Mouse (Mus musculus): Measurements from ENCODE around the gene Cox4i2.

- no peak for TF ChIP-seq CTCF (IDR thresholded peaks at IDR 0.05; ENCODE audit: low read depth, low read length)
- TF ChIP-seq EP300 (IDR thresholded peaks at IDR 0.05; ENCODE audit: insufficient read depth, low read depth, low read length), result no peak
Observed at GRCm38 (mm10) chr2:152738341-152738740, 15.6 kb upstream of the Cox4i2 start.
